Comparison of ENCODE assay signal across 30 mouse cellular contexts in the genomic region with DNA sequence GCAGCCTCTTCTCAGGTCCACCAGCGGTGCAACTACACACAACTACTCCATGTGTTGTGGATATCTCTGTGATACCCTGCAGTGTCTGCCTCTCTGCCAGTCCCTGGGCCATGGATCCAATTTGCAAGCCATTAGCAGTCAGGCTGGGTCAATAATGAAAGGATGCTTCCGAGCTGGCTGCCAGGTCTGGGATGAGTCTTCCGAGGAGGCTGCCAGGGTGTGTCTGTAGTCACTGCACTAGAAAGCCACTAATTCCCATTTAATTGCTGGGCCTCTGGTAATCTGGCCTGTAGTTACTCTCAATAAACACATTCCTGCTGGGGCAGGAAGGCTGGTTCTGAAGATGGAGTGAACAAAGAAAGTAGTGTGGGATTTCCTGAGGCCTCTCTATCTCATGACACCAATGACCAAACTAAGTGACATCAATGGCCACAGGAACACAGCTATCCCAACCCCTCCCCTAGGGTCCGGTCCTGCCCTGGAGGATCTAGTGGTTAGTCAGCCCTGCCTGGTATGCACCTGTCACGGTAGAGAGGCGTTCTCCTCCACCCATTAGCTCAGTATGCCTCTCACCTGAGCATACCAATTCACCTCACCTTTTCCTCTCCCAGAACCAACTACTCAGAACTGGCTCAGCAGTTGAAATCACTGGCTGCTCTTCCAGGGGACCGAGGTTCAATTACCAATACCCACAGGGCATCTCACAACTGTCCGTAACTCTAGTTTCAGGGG.
DNase-seq lines count a peak whose midpoint lies in the region; ATAC-seq and TF ChIP-seq lines count a peak whose summit lies in the region.
"Had no signal": no experiment of that assay in that cellular context is flagged by ENCODE, and none has a peak within 500 bp of the region (broad histone marks: within the 10 kb centered on the region; RNA-seq: fewer than 3 reads in every experiment).

No protein-coding gene starts in this region.

- H3K4me3 ChIP-seq in forebrain, postnatal 0 days (ENCODE audit: low read depth, low read length), result no peak overlapping the region
- H3K4me3 ChIP-seq in forebrain, embryonic 12.5 days (replicated peaks), result no peak overlapping the region
- no peak overlapping the region for H3K4me3 ChIP-seq in kidney, embryonic 16.5 days (ENCODE audit: low read length)
- H3K4me3 ChIP-seq in hindbrain, embryonic 16.5 days (ENCODE audit: low read length), result no peak overlapping the region
- H3K4me3 ChIP-seq: embryonic facial prominence, embryonic 13.5 days; heart, adult 2 months; heart, embryonic 12.5 days; layer of hippocampus, adult 2 months; left cerebral cortex, adult 2 months; limb, embryonic 12.5 days; liver, embryonic 15.5 days; myocyte; neural tube, embryonic 12.5 days had no signal

- H3K27me3 ChIP-seq in forebrain, postnatal 0 days (ENCODE audit: insufficient read depth, low read length), result no peaks in the 10 kb centered on the region
- no peaks in the 10 kb centered on the region for H3K27me3 ChIP-seq in forebrain, embryonic 12.5 days
- H3K27me3 ChIP-seq in kidney, embryonic 16.5 days (ENCODE audit: insufficient read depth, low read length), result no peaks in the 10 kb centered on the region
- H3K27me3 ChIP-seq in hindbrain, embryonic 16.5 days (replicated peaks; ENCODE audit: control insufficient read depth, insufficient read depth, low read length), result no peaks in the 10 kb centered on the region
- H3K27me3 ChIP-seq: embryonic facial prominence, embryonic 13.5 days; heart, embryonic 12.5 days; limb, embryonic 12.5 days; neural tube, embryonic 12.5 days had no signal

- H3K4me1 ChIP-seq in forebrain, postnatal 0 days (ENCODE audit: insufficient read depth), result no peaks in the 10 kb centered on the region
- peaks cover 19% of the 10 kb centered on the region for H3K4me1 ChIP-seq in forebrain, embryonic 12.5 days
- peaks cover 27% of the 10 kb centered on the region for H3K4me1 ChIP-seq in kidney, embryonic 16.5 days (ENCODE audit: insufficient read depth, low read length)
- H3K4me1 ChIP-seq in hindbrain, embryonic 16.5 days (ENCODE audit: control insufficient read depth, insufficient read depth, low read depth, low read length), result no peaks in the 10 kb centered on the region
- H3K4me1 ChIP-seq: embryonic facial prominence, embryonic 13.5 days had no signal

- no peak for DNase-seq in forebrain, postnatal 0 days
- DNase-seq in kidney, postnatal 14 days, result no peak
- DNase-seq in MN1 (ENCODE audit: low spot score), result peak; percentile 65
- DNase-seq in Muller cell, postnatal 12 days (ENCODE audit: inconsistent ontology term), result peak; percentile 81
- no peak for DNase-seq in cerebellum, postnatal 25 days
- DNase-seq: adrenal gland, postnatal 10 days; B cell, adult 2 months; cerebellum, adult 8-10 months; cerebellum, postnatal 36 days; embryo, embryonic 11 days; heart, adult 2 months; kidney, postnatal 25 days; lung, embryonic 14.5 days; lung, postnatal 14 days; right cerebral cortex, adult 18-20 months; spleen, adult 18-20 months; thymus, postnatal 14 days had no signal

- H3K36me3 ChIP-seq in forebrain, postnatal 0 days (ENCODE audit: insufficient read depth), result peaks cover 19% of the 10 kb centered on the region; the same call in 1 of the 2 replicates
- no peaks in the 10 kb centered on the region for H3K36me3 ChIP-seq in forebrain, embryonic 12.5 days (replicated peaks)
- no peaks in the 10 kb centered on the region for H3K36me3 ChIP-seq in kidney, embryonic 16.5 days (ENCODE audit: insufficient read depth, low read length)
- H3K36me3 ChIP-seq in hindbrain, embryonic 16.5 days (ENCODE audit: control insufficient read depth, insufficient read depth, low read length), result peaks cover 11% of the 10 kb centered on the region
- H3K36me3 ChIP-seq: embryonic facial prominence, embryonic 13.5 days; heart, embryonic 12.5 days; limb, embryonic 12.5 days; liver, embryonic 15.5 days; neural tube, embryonic 12.5 days had no signal

- no peak overlapping the region for H3K4me2 ChIP-seq in forebrain, postnatal 0 days (ENCODE audit: low read depth)
- no peak overlapping the region for H3K4me2 ChIP-seq in forebrain, embryonic 12.5 days
- H3K4me2 ChIP-seq in kidney, embryonic 16.5 days (replicated peaks; ENCODE audit: low read depth, low read length), result no peak overlapping the region
- H3K4me2 ChIP-seq in hindbrain, embryonic 16.5 days (ENCODE audit: low read length), result no peak overlapping the region
- H3K4me2 ChIP-seq: embryonic facial prominence, embryonic 13.5 days; heart, embryonic 12.5 days; hindbrain, embryonic 14.5 days; limb, embryonic 12.5 days; liver, embryonic 15.5 days; lung, embryonic 14.5 days; neural tube, embryonic 12.5 days had no signal

- ATAC-seq in forebrain, postnatal 0 days, result peak; percentile 39
- no peak for ATAC-seq in forebrain, embryonic 12.5 days (ENCODE audit: low FRiP score)
- ATAC-seq in kidney, embryonic 16.5 days (ENCODE audit: low FRiP score, low TSS enrichment), result 0 out of 2 replicates have a peak, but pooled peaks have one; percentile 43
- ATAC-seq in hindbrain, embryonic 16.5 days, result no peak
- ATAC-seq: inflammation-experienced regulatory T-cells, adult 6 months had no signal

- H3K27ac ChIP-seq in forebrain, postnatal 0 days (ENCODE audit: low read depth, low read length), result no peak overlapping the region
- H3K27ac ChIP-seq in forebrain, embryonic 12.5 days, result no peak overlapping the region
- peak overlapping the region; percentile 62 for H3K27ac ChIP-seq in kidney, embryonic 16.5 days (ENCODE audit: low read length)
- H3K27ac ChIP-seq in hindbrain, embryonic 16.5 days (ENCODE audit: low read depth, low read length), result no peak overlapping the region
- H3K27ac ChIP-seq: embryonic facial prominence, embryonic 13.5 days; heart, adult 2 months; hindbrain, embryonic 14.5 days; layer of hippocampus, adult 2 months; left cerebral cortex, adult 2 months; limb, embryonic 12.5 days; liver, embryonic 15.5 days; neural tube, embryonic 12.5 days had no signal

- H3K9me3 ChIP-seq in forebrain, postnatal 0 days (ENCODE audit: low read length), result no peaks in the 10 kb centered on the region
- H3K9me3 ChIP-seq in forebrain, embryonic 12.5 days, result no peaks in the 10 kb centered on the region
- H3K9me3 ChIP-seq in kidney, embryonic 16.5 days (ENCODE audit: low read length), result no peaks in the 10 kb centered on the region
- no peaks in the 10 kb centered on the region for H3K9me3 ChIP-seq in hindbrain, embryonic 16.5 days (ENCODE audit: control insufficient read depth, low read length)
- H3K9me3 ChIP-seq: embryonic facial prominence, embryonic 13.5 days; heart, embryonic 12.5 days; limb, embryonic 12.5 days; liver, embryonic 15.5 days; neural tube, embryonic 12.5 days had no signal

- no peak for TF ChIP-seq CTCF in forebrain, postnatal 0 days (IDR thresholded peaks at IDR 0.05; ENCODE audit: low read depth)

- H3K9ac ChIP-seq in forebrain, postnatal 0 days, result no peak overlapping the region
- H3K9ac ChIP-seq in forebrain, embryonic 12.5 days, result no peak overlapping the region
- H3K9ac ChIP-seq in kidney, embryonic 16.5 days (replicated peaks; ENCODE audit: low read length), result no peak overlapping the region
- no peak overlapping the region for H3K9ac ChIP-seq in hindbrain, embryonic 16.5 days (ENCODE audit: low read depth, low read length)
- H3K9ac ChIP-seq: embryonic facial prominence, embryonic 13.5 days; heart, embryonic 12.5 days; hindbrain, embryonic 14.5 days; limb, embryonic 12.5 days; liver, embryonic 15.5 days; lung, embryonic 14.5 days; neural tube, embryonic 12.5 days had no signal

- 58% methylated on average over 8 of the region's 8 CpGs for WGBS in forebrain, postnatal 0 days
- 64% methylated on average over 8 of the region's 8 CpGs for WGBS in forebrain, embryonic 12.5 days
- 46% methylated on average over 8 of the region's 8 CpGs for WGBS in kidney, embryonic 16.5 days
- 71% methylated on average over 8 of the region's 8 CpGs for WGBS in hindbrain, embryonic 16.5 days

Comparison
In these comparisons a context has a peak if more than half of its experiments do, and no peak if none do; other contexts are left out.
1. ATAC-seq: peak in forebrain, postnatal 0 days (single experiment) and kidney, embryonic 16.5 days (single experiment); none in forebrain, embryonic 12.5 days (single experiment) and hindbrain, embryonic 16.5 days (single experiment).
2. DNase-seq: peak in MN1 (single experiment) and Muller cell, postnatal 12 days (single experiment); none in forebrain, postnatal 0 days (single experiment), kidney, postnatal 14 days (single experiment) and cerebellum, postnatal 25 days (0 of 2).